Mouse (Mus musculus): ENCODE data around the gene Acot2. TPM values are rescaled to one million over a fixed set of nuclear protein-coding genes. Genes with fewer than 3 reads are reported as not detected.

Acot2 gene
- total RNA-seq, 1 experiment from 2014 or later = 15.2 TPM

GRCm38 (mm10) chr12:84038691-84039111 is 51.0 kb downstream of the Acot2 start, which contains the start of gene Gm49366:
Gene Gm49366 (plus strand): TSS chr12:84038935.
- DNase-seq = peak; percentile 32

GRCm38 (mm10) chr12:84042248-84042647 is 54.6 kb downstream of the Acot2 start:
- no peak for DNase-seq

Other genes starting within 250 kb of the Acot2 start
- gene Papln, start 224.2 kb upstream of the Acot2 start, total RNA-seq (2021) = 1.4 and 2.0 TPM in 2 replicates
- 47.5 and 52.1 TPM in 2 replicates for gene Numb, start 65.9 kb upstream of the Acot2 start, total RNA-seq (2021)
- gene Riox1, start 37.3 kb upstream of the Acot2 start, total RNA-seq (2021) = 15.4 and 16.2 TPM in 2 replicates
- not detected in 2 replicates for gene Heatr4, start 3.0 kb upstream of the Acot2 start, total RNA-seq (2021)
- gene Acot1, start 21.6 kb downstream of the Acot2 start, total RNA-seq (2021) = 6.3 and 7.7 TPM in 2 replicates
- gene Acot4, start 50.5 kb downstream of the Acot2 start, total RNA-seq (2021) = 1.5 and 1.7 TPM in 2 replicates
- gene Gm49366, start 51.1 kb downstream of the Acot2 start, total RNA-seq (2021) = not detected in 2 replicates
- gene Acot3, start 64.3 kb downstream of the Acot2 start, total RNA-seq (2021) = not detected in 2 replicates
- gene Acot5, start 81.5 kb downstream of the Acot2 start, total RNA-seq (2021) = 0.33 TPM in 1 of 2 replicates, not detected in the other
- 4.9 and 5.0 TPM in 2 replicates for gene Acot6, start 112.8 kb downstream of the Acot2 start, total RNA-seq (2021)
- 11.9 and 20.7 TPM in 2 replicates for gene Dnal1, start 126.5 kb downstream of the Acot2 start, total RNA-seq (2021)
- 0.64 TPM in 1 of 2 replicates, not detected in the other for gene Pnma1, start 160.6 kb downstream of the Acot2 start, total RNA-seq (2021)
- 22.3 and 32.8 TPM in 2 replicates for gene Elmsan1, start 231.0 kb downstream of the Acot2 start, total RNA-seq (2021)

Data from adrenal gland, postnatal 25 days (tissue).